Mouse (Mus musculus) layer of hippocampus, adult 9-10 months (tissue): ENCODE data around the gene Slc13a1.
"Not testable (repeated sequence)": the region's sequence is repeated elsewhere in the genome, so short reads cannot be mapped to it uniquely, and the experiment has no call there.

Experiments used
- DNase-seq: peaks from one replicate; pipeline ENCODE4 v3.0.0; 2022; ENCODE audit warnings: low spot score

Gene Slc13a1

GRCm38 (mm10) chr6:24167734-24168327, at the start of gene Slc13a1:
Slc13a1 (minus strand) TSS chr6:24168092.
- no peak for DNase-seq

DNA sequence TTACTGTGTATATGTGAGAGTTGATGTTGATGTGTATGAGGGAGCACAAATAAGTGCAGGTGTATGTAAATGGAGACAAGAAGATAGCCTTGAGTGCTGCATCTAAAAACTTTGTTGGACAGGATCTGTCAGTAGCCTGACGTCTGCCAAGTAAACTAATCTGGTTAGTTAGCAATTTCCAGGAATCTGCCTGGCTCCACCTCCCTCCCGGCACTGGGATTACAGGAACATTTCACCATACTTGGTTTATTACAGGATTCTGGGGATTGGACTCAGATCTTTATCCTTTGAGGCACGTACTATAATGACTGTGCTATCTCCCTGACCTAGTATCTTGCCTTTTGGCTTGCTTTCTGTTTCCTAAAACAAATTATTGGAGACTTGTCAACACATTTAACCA, 40.0 kb upstream of the Slc13a1 start:
- no peak for DNase-seq

- no peak for DNase-seq
Observed at GRCm38 (mm10) chr6:24202226-24202625, 34.3 kb upstream of the Slc13a1 start.

GRCm38 (mm10) chr6:24200644-24201484, 33.0 kb upstream of the Slc13a1 start:
- DNase-seq, result no peak

DNA sequence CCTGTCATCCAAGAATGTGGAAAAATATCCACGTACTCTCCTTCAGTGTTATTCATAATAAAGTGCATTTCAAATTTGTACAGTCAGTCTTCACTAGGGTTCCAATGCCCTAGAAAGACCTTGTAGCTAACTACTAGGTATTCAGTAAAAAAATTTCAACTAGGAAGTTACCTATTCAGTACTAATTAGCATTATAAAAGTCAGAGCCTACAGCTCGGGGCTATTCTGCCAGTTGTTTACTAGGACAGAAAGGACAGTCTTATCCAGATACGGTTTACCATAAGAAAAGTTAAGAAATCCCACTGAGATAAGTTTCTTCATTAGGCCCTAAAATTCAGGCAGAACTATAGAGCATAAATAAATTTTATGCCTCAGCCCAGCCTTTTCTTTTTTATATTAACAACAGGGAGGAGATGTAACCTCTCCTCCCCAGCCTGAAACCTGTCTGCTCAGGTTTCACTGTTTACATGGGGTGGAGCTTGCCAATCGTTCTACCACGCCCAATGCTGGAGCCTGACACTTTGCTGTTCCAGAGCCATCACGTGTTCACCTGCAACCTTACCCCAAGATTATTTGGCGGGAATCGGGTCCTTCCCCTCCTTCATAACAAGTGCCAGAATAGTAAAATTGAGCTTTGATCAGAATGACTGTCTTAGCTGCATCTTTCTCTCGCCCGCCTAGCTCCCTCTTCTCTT, 29.8 kb upstream of the Slc13a1 start:
- DNase-seq, result not testable (repeated sequence)

DNA sequence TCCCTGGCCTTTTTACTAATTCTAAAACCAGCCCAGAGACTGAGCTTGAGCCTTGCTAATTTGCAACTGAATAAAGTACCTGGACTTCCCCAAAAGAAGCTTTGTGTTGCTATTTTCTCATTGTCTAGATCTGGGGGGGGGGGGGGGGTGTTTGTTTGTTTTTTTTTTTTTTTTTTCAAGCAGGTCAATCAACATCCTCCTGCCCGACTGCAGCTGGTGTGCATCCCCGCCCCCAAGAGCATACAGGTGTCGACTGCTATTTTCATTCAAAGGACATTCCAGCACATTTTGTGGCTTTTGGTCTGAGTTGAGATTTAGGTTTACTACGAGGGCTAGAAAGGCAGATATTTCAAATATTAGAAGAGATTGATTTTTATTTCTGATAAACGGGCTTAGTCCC, 28.5 kb upstream of the Slc13a1 start:
- DNase-seq, result not testable (repeated sequence)

- no peak for DNase-seq
Observed at GRCm38 (mm10) chr6:24183439-24183838, 15.5 kb upstream of the Slc13a1 start.

DNA sequence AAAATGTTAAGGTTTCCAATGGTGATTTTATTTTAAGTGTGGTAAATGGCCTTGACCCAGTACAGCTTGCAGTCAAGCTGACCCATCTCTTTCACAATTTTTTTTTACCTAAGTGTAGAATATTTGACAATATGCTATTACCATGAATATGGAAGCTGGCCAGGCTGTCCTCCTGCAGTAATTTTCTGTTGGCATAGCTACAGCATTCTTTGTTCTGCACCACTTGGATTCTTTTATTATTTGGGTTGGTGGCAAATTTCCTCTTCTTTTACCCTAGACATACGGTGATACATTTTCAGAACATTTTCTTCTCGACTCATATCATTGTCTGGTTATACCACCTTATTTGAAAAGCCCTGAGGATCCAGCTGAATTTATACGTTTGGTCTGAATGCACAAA, 7.5 kb upstream of the Slc13a1 start:
- DNase-seq, result peak; percentile 13

DNA sequence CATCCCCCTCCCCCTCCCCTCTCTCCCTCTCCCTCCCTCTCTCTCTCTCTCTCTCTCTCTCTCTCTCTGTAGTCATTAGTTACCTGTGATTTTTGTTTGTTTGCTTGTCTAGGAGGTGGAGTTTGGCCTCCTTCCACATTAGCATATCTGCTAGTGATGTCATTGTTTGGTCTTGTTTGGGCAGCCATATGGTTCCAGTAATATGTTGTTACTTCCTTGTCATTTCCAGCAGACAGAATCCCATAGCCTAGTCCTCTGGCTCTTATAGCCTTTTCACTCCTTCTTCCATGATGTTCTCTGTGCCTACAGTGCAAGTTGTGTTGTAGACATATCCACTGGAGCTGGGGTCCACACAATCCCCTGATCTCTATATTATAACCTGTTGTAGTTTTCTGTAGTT, 6.1 kb upstream of the Slc13a1 start:
- DNase-seq, result no peak

- no peak for DNase-seq
Observed at GRCm38 (mm10) chr6:24172736-24173135, 4.8 kb upstream of the Slc13a1 start.

- no peak for DNase-seq
Observed at GRCm38 (mm10) chr6:24166772-24167171, 1.1 kb downstream of the Slc13a1 start.

- no peak for DNase-seq
Observed at GRCm38 (mm10) chr6:24165249-24165648, 2.6 kb downstream of the Slc13a1 start.

GRCm38 (mm10) chr6:24159795-24160194, 8.1 kb downstream of the Slc13a1 start:
- DNase-seq, result no peak

DNA sequence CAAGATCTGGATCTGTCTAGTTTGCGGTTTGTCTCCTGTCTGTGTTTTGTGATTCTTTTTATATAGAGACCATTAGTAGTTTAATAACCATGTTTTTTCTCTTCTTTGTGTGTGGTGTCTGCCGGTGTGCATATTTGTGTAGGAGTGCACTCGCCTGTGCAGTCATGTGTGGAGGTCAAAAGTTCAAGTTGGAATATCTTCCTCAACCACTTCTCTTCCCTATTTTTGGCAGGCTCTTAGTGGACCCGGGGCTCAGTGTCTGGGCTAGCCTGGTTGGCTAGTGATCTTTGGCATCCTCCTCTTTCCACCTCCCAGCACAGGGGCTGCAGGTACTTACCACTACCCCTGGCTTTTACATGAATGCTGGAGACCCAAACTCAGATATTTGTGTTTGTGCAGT, 13.0 kb downstream of the Slc13a1 start:
- no peak for DNase-seq

DNA sequence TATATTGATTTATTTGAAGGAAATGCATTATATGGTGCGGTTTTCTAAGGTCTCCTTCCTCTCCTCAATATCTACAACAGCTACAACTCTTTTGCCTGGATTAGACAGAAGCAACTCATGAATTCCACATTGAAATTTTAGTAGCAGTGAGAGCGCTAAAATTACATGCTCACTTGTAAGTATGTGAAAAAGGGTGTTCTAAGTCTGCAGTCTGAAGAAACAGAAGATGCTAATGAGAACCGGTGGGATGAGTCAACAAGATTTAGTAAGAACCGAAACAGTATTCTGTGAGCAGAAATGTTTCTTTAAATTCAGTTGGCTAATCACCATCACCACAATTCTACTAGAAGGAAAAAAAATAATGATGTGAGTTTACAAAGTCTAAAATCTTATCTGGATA, 34.9 kb downstream of the Slc13a1 start:
- DNase-seq, result no peak

GRCm38 (mm10) chr6:24122632-24123031, 45.3 kb downstream of the Slc13a1 start:
- no peak for DNase-seq

GRCm38 (mm10) chr6:24111614-24112013, 56.3 kb downstream of the Slc13a1 start:
- no peak for DNase-seq

GRCm38 (mm10) chr6:24108471-24108870, 59.4 kb downstream of the Slc13a1 start:
- DNase-seq, result no peak

GRCm38 (mm10) chr6:24106157-24106556, 61.7 kb downstream of the Slc13a1 start:
- no peak for DNase-seq

DNA sequence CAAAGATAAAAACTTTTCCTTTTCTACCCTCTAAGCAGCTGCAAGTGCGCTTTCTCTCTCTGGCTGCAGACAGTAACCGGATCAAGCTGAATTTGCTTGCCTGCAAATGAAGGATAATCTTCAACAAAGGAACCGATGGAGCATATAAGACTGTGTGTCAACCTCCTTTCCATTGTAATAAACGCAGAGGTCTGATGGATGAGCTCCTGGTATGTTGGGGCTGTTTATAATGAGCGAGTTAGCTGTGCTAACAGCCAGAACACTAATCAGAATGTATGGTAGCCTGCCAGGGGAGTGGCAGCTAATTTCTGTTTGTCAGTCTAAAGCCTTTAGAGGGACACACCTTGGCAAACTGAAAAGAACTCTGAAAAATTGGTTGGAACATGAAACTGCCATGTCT, 62.2 kb downstream of the Slc13a1 start:
- no peak for DNase-seq

- no peak for DNase-seq
Observed at GRCm38 (mm10) chr6:24101281-24101680, 66.6 kb downstream of the Slc13a1 start.

DNA sequence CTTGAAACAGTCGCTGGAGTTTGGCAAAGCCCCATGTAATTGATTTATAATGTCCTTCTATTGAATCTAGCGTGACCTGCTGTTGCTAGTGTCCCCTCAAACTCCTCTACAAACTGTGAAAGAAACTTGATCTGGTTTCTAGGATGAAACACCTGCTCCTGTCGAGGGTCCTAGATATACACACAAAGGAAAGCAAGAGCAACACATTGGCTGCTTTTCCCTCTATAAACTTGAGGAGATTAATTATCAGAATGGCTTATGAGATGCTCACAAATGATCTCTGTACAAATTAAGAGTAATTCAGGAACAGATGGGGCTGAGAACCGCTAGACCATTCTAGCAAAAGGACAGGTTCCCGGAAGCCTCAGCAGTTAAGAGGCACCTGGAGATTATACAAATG, 67.2 kb downstream of the Slc13a1 start:
- no peak for DNase-seq

GRCm38 (mm10) chr6:24097400-24097799, 70.5 kb downstream of the Slc13a1 start:
- DNase-seq, result no peak
